Mouse (Mus musculus) cerebellum, adult 2 months (tissue): Measurements from ENCODE around the gene Snw1.

Source experiments
- CTCF ChIP-seq: fragments of 200-500 bp; IDR thresholded peaks from 2 replicates; pipeline ENCODE4 v1.5.1; 2011; ENCODE audit warnings: low read depth, mild to moderate bottlenecking, control low read depth, low read length, moderate library complexity, borderline replicate concordance; ENCODE audit not compliant: insufficient read depth
- POLR2A ChIP-seq: fragments of 200-500 bp; IDR thresholded peaks from 2 replicates; pipeline ENCODE4 v1.6.1; 2011; ENCODE audit warnings: low read length, control low read depth, borderline replicate concordance; ENCODE audit not compliant: insufficient read depth

DNA sequence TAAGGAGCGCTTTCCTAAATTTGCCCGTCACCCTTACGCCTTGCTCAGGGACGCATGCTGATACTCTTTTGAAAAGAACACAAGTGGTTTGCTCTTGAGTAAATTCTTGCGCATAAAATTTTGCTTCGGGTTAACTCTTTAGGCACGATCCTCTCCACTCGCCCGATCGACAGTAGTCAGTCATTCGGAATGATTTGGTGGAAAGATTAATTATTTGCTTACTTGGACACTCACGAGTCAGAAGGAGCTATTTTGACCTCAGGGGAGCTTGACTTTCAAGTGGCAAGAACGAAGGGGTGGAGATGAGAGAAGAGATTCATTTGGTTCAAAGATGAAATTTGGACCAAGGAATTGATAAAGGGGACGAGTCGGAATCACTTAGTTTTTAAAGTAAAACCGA lies 27.9 kb downstream of the Snw1 start:
- no peak for TF ChIP-seq POLR2A
- TF ChIP-seq CTCF = no peak
